Mouse (Mus musculus): ENCODE measurements around the gene Iqce. TPM values are rescaled to one million over a fixed set of nuclear protein-coding genes. Genes with fewer than 3 reads are reported as not detected.

The Iqce gene
- total RNA-seq, 2 experiments from 2014 or later = 43.3 to 53.8 TPM

- DNase-seq (ENCODE audit: low spot score in 2 of 2) = no peak
Observed at GRCm38 (mm10) chr5:140617714-140618113, 84.5 kb downstream of the Iqce start.

- no peak for DNase-seq (ENCODE audit: low spot score in 2 of 2)
Observed at GRCm38 (mm10) chr5:140616691-140617090, 85.5 kb downstream of the Iqce start.

- no peak for DNase-seq (ENCODE audit: low spot score in 2 of 2)
Observed at GRCm38 (mm10) chr5:140616110-140616503, 86.1 kb downstream of the Iqce start.

- no peak for DNase-seq (ENCODE audit: low spot score in 2 of 2)
Observed at GRCm38 (mm10) chr5:140615321-140616109, 86.7 kb downstream of the Iqce start.

- DNase-seq (ENCODE audit: low spot score in 2 of 2) = no peak
Observed at GRCm38 (mm10) chr5:140614837-140615236, 87.3 kb downstream of the Iqce start.

GRCm38 (mm10) chr5:140614141-140614540 lies 88.0 kb downstream of the Iqce start:
- DNase-seq (ENCODE audit: low spot score in 2 of 2) = no peak

GRCm38 (mm10) chr5:140612191-140612590 lies 90.0 kb downstream of the Iqce start:
- no peak for DNase-seq (ENCODE audit: low spot score in 2 of 2)

Other genes with a start within 250 kb of the Iqce start
- gene Chst12, start 196.8 kb downstream of the Iqce start, total RNA-seq (2021) = 10 to 100 TPM; 17.9 to 18.2 TPM
- gene Grifin, start 137.3 kb downstream of the Iqce start, total RNA-seq (2021) = not detected
- gene Lfng, start 95.1 kb downstream of the Iqce start, total RNA-seq (2021) = 10 to 100 TPM; 35.8 to 39.7 TPM
- gene Ttyh3, start 53.3 kb downstream of the Iqce start, total RNA-seq (2021) = 100 to 1,000 TPM; 357 to 365 TPM
- 10 to 100 TPM; 26.5 to 26.9 TPM for gene Brat1, start 2.6 kb upstream of the Iqce start, total RNA-seq (2021)
- gene Amz1, start 21.7 kb upstream of the Iqce start, total RNA-seq (2021) = 10 to 100 TPM; 23.9 to 24.1 TPM
- 10 to 100 TPM; 88.7 to 96.0 TPM for gene Gna12, start 128.1 kb upstream of the Iqce start, total RNA-seq (2021)